Mouse (Mus musculus): Measurements from ENCODE around the gene Pde11a.

The Pde11a gene

GRCm38 (mm10) chr2:75959850-75960365 is 378.7 kb downstream of the Pde11a start:
- DNase-seq (ENCODE audit: low spot score in 2 of 2), result no peak

DNA sequence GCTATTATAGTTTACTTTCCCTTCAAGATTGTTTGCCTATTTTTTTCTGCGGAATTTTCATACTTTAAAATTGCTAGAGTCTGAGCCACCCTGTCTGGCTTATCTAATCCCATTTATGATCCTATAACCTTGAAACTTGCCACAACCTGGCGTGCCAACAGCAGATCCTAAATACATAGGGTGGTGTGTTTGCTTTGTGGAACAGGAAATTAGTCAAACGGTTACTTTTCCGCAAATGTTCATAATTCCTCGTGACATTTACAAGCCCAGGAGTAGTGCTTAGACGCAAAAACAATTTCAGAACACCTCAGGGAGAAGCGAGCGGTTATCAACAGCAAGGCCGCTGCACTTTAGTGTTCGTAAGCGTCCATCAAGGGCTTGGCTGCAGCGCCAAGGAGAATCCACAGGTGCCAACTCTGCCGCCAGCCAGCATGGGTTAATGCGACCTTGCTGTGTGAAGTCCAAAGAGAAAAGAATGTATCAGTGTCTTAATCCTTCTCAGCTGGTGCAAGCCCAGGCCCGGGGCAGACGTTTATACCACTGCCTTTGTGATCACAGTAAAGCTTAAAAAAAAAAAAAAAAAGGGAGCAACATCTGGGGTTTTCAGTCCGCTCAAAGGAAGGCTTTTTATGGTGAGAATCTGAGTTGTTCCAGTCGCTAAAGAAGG is 379.3 kb downstream of the Pde11a start:
- DNase-seq (ENCODE audit: low spot score in 2 of 2), result no peak

DNA sequence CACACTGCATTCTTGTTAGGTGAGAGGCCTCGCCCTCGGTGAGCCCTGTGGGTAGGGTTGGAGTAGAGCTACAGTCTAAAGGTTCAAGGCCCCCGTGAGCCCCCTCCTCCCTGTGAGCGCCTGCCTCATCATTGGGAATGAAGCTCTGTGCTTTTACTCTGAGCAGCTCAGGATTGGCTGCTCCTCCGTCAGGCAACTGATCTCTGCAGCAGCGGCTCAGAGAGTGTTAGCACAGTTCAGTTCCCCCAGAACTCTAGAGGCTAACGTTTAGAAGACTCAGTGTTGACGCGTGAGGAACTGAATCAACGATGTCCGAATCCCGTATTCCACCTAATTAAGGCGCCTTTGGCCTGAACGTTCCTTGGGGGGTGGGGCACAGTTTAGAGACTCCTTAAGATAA is 382.9 kb downstream of the Pde11a start:
- no peak for DNase-seq (ENCODE audit: low spot score in 2 of 2)

- no peak for DNase-seq (ENCODE audit: low spot score in 2 of 2)
These were observed 385.3 kb downstream of the Pde11a start for GRCm38 (mm10) chr2:75953320-75953719.

DNA sequence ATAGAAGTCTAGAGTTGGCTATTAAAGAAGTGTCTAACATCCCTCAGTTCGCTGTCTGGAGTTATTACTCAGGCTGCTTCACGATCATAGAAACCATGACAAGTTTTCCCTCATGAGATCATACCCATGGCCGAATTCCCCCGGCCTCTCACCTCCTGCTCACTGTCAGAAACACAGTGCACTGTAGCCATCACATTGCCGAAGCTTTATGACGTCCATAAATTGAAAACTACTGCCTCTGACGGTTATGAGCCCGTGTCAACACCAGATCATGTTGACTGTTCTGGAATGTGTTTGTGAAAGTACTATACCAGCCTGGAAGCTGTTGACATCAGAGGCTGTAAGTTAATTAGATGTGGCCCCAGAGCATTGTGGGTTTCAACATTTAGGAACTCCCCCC is 387.9 kb downstream of the Pde11a start:
- no peak for DNase-seq (ENCODE audit: low spot score in 2 of 2)
